Mouse (Mus musculus) thymus, adult 2 months (tissue): ENCODE data around the gene Tet1.

Source experiments
- CTCF ChIP-seq: fragments of 200-500 bp; IDR thresholded peaks from 2 replicates; pipeline ENCODE4 v1.5.1; 2012; ENCODE audit warnings: mild to moderate bottlenecking, control low read depth, low read length, moderate library complexity, borderline replicate concordance; ENCODE audit not compliant: control insufficient read depth, poor library complexity, insufficient read depth; ENCODE audit errors: extremely low read depth
- POLR2A ChIP-seq: fragments of 200-500 bp; IDR thresholded peaks from 2 replicates; pipeline ENCODE4 v1.6.1; 2012; ENCODE audit warnings: mild to moderate bottlenecking, low read length, control low read depth, moderate library complexity; ENCODE audit not compliant: control insufficient read depth, poor library complexity, insufficient read depth; ENCODE audit errors: extremely low read depth

GRCm38 (mm10) chr10:62883933-62884372 lies 24.8 kb downstream of the Tet1 start:
- TF ChIP-seq CTCF: no peak
- TF ChIP-seq POLR2A: no peak
